Mouse (Mus musculus) liver, embryonic 15.5 days (tissue): ENCODE data around the gene Gxylt2. TPM values are rescaled to one million over a fixed set of nuclear protein-coding genes. Genes with fewer than 3 reads are reported as not detected.

Experiments
- ATAC-seq: fragments of 200-750 bp; cut with Nextera tagmentation; 2 replicates; pipeline ENCODE4 v1.8.0; 2017; ENCODE audit warnings: moderate number of reproducible peaks, mild to moderate bottlenecking, moderate library complexity; ENCODE audit not compliant: insufficient read depth
- H3K27ac ChIP-seq: fragments of 300-500 bp; sonication (generic); replicated peaks from 2 replicates; pipeline ENCODE4 v1.5.1; 2015; ENCODE audit warnings: mild to moderate bottlenecking, inconsistent platforms
- H3K27me3 ChIP-seq: fragments of 300-500 bp; sonication (generic); 2 replicates; pipeline ENCODE4 v1.6.1; 2015; ENCODE audit warnings: mild to moderate bottlenecking, inconsistent platforms
- H3K36me3 ChIP-seq: fragments of 300-500 bp; sonication (generic); replicated peaks from 2 replicates; pipeline ENCODE4 v1.6.1; 2015; ENCODE audit warnings: moderate library complexity, mild to moderate bottlenecking, inconsistent platforms
- H3K4me1 ChIP-seq: fragments of 300-500 bp; sonication (generic); replicated peaks from 2 replicates; pipeline ENCODE4 v1.6.1; 2015; ENCODE audit warnings: inconsistent platforms
- H3K4me2 ChIP-seq: fragments of 300-500 bp; sonication (generic); 2 replicates; pipeline ENCODE4 v1.6.1; 2015; ENCODE audit warnings: moderate library complexity, mild to moderate bottlenecking, inconsistent platforms
- H3K4me3 ChIP-seq: fragments of 300-500 bp; sonication (generic); replicated peaks from 2 replicates; pipeline ENCODE4 v1.5.1; 2015; ENCODE audit warnings: mild to moderate bottlenecking, inconsistent platforms
- H3K9ac ChIP-seq: fragments of 300-500 bp; sonication (generic); 2 replicates; pipeline ENCODE4 v1.6.1; 2015; ENCODE audit warnings: moderate library complexity, mild to moderate bottlenecking, inconsistent platforms
- H3K9me3 ChIP-seq: fragments of 300-500 bp; sonication (generic); replicated peaks from 2 replicates; pipeline ENCODE4 v1.6.1; 2016; ENCODE audit warnings: inconsistent platforms
- WGBS: fragments of 180-500 bp; shearing (Covaris S2); methylation state at CpG from one replicate; pipeline ENCODE4 v1.1.7; 2015; ENCODE audit warnings: mixed read lengths; ENCODE audit not compliant: insufficient replicate concordance; 5-methylcytosine and 5-hydroxymethylcytosine counted together
- polyA plus RNA-seq: library from polyadenylated mRNA; unstranded; fragments of >200 nt; fragmentation: Nextera tagmentation; extraction: Ambion mirVana; gene quantifications from 2 replicates; pipeline ENCODE4 v1.2.1, GENCODE M21; 2015

Gxylt2 gene
- polyA plus RNA-seq, 1 experiment from 2014 or later: 0.14 TPM

DNA sequence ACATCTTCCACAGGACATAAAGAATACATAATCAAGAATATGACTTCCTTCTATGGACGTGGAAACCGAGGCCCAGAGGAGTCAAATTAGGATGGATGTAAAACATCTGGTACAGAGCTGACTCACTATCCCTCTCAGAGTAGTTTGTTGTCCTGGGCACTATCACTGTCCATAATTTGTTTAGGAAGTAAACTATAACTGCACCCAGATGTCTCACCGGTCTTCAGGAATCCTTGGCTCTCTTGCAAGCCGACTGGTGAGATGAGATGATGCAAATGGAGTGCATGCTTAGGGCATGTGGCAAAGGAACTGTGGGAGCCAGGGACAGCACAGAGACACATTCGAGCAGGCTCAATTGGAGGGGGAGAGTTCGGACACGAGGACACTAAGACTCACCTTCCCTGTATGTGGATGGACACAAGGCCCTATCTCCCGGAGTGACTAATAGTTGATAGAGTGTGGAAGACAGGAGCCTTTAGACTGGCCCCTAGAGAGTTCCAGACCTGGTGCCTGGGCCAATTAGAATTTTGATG, 10.8 kb downstream of the Gxylt2 start:
- no peak for ATAC-seq

DNA sequence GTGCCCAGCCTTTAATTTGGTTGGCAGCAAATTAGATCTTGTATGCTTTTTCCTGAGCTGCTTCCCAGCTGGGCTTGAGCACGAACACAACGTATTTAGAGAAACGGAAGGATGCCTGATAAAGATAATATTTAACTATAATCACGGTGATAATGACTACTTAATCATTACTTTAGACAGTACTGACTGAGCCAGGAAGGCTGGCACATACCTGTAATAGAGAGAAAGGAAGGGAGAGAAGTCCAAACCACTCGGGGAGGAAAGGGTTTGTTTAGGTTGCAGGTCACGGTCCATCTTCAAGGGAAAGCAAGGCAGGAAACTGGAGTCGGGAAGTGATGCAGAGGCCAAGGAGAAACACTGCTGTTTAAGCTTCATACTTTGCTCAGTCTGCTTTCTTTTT, 11.6 kb downstream of the Gxylt2 start:
- Histone ChIP-seq H3K4me3 (no peak overlapping the region), H3K4me2 (no peak overlapping the region)
- WGBS: 50% methylated on average over 7 of the region's 7 CpGs

More for the DNA sequence above, 10.8 kb downstream of the Gxylt2 start:
- Histone ChIP-seq H3K9ac (no peak overlapping the region), H3K27me3 (no peaks in the 10 kb centered on the region), H3K27ac (no peak overlapping the region), H3K36me3 (no peaks in the 10 kb centered on the region), H3K9me3 (no peaks in the 10 kb centered on the region), H3K4me1 (no peaks in the 10 kb centered on the region), H3K4me2 (no peak overlapping the region), H3K4me3 (no peak overlapping the region)
- 71% methylated on average over 8 of the region's 8 CpGs for whole genome bisulfite sequencing

DNA sequence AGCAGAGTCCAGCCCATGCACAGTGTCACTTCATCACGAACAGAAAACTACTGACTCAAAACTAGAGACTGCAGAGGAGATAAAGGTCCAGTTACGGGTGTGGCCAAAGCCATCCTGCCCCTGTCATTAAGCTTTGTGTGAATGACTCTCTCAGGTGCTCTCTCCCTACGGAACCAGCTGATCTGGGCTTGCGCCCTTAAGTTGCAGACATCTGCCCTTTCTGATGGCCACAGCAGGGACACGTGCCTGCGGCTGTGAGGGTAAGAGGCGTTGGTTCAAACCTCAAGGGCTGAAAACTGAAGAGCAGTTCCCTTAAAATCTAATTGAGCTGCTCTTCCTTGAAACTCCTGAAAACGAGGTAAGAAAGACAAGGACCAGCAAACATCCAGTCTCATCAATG, 12.3 kb downstream of the Gxylt2 start:
- Histone ChIP-seq H3K9ac (no peak overlapping the region), H3K4me3 (no peak overlapping the region), H3K4me1 (no peaks in the 10 kb centered on the region), H3K4me2 (no peak overlapping the region), H3K36me3 (no peaks in the 10 kb centered on the region), H3K9me3 (no peaks in the 10 kb centered on the region), H3K27me3 (no peaks in the 10 kb centered on the region), H3K27ac (no peak overlapping the region)
- 54% methylated on average over 8 of the region's 8 CpGs for WGBS
- no peak for ATAC-seq

More for the DNA sequence above, 11.6 kb downstream of the Gxylt2 start:
- Histone ChIP-seq H3K9ac (no peak overlapping the region), H3K4me1 (no peaks in the 10 kb centered on the region), H3K9me3 (no peaks in the 10 kb centered on the region), H3K27me3 (no peaks in the 10 kb centered on the region), H3K36me3 (no peaks in the 10 kb centered on the region), H3K27ac (no peak overlapping the region)
- no peak for ATAC-seq

DNA sequence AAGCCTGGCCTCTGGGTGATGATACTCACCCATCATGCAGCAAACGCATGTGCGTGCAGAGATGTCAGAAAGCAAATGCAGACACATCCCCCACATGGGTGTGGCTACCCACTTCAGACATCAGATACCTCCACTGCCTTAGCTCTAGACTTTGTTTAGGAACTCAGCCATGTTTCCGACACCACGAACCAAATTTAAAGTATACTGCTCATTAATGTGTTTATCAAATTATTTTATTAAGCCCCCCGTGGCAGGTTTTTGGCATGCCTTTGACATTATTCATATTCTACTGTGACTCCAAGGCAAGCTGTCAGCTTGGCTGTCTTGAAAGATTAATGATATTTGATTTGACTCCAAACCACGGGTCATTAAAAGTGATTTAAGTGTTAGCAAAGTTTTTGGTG, 15.6 kb downstream of the Gxylt2 start:
- no peak overlapping the region for H3K9ac ChIP-seq
- no peaks in the 10 kb centered on the region for H3K27me3 ChIP-seq
- H3K27ac ChIP-seq: no peak overlapping the region
- no peak overlapping the region for H3K4me3 ChIP-seq
- no peaks in the 10 kb centered on the region for H3K9me3 ChIP-seq
- H3K4me2 ChIP-seq: no peak overlapping the region
- H3K36me3 ChIP-seq: no peaks in the 10 kb centered on the region
- H3K4me1 ChIP-seq: no peaks in the 10 kb centered on the region
- ATAC-seq: no peak
- 49% methylated on average over 6 of the region's 6 CpGs for WGBS

DNA sequence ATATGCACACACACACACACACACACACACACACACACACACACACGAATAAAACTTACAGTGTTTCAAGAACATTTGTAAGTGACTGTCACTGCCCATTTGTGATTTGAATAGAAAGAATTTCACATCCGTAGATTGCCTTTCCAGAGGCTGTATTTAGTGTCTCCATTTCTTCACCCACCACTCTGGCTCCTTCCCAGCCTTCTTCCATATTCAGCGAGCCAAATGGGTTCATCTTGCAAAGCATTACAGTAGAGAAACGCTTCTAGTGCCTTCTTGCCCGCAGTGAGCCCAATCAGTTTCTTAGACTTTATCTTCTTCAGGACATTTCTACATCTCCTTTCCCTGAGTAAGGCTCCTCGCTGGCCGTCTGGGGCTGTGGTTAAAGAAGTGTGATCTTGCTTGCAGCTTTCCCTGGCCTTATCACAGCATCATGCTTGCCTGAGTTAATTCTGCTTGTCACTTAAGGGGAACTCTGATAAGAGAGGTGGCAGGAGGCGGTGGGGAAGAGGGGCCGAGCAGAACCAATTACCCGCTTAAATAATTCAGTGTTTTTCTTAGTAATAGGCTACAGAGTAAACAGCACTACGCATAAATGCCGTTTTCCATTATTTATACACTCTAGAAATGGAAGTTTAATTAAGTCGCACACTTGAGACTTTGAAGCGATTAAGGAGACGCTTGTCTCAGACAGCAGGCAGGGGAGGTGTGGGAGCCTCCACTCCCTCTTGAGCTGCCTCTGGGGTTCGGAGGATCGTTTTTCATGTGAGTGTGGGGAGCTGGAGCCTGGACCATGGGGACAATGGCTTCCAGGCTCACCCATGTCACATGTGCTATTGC, 16.6 kb downstream of the Gxylt2 start:
- no peak for ATAC-seq
- H3K4me1 ChIP-seq: no peaks in the 10 kb centered on the region
- H3K9me3 ChIP-seq: no peaks in the 10 kb centered on the region
- no peak overlapping the region for H3K4me3 ChIP-seq
- H3K9ac ChIP-seq: no peak overlapping the region
- H3K4me2 ChIP-seq: no peak overlapping the region
- H3K27ac ChIP-seq: no peak overlapping the region
- no peaks in the 10 kb centered on the region for H3K36me3 ChIP-seq
- no peaks in the 10 kb centered on the region for H3K27me3 ChIP-seq
- WGBS: 21% methylated on average over 17 of the region's 17 CpGs

DNA sequence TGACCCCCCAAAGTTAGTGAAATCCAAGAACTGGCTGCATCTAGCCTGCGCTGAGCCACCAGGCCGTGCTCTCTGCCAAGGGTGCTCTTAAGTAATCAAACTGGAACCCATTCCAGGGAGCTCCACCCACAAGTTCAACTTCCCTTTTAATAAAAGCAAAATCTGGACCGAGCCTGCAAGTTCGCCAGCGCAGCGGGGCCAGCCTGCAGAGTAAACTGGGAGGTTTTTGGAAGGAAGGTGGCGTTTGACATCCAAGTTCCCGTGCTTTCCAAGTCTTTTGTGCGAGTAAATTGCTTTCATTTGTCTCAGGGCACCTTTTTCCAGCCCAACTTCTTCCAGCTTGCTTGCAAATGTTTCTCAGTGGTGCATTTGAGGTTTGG, 27.5 kb downstream of the Gxylt2 start:
- WGBS: 51% methylated on average over 9 of the region's 9 CpGs
- Histone ChIP-seq H3K4me1 (no peaks in the 10 kb centered on the region), H3K27ac (no peak overlapping the region), H3K36me3 (no peaks in the 10 kb centered on the region), H3K4me2 (no peak overlapping the region), H3K27me3 (no peaks in the 10 kb centered on the region), H3K9me3 (no peaks in the 10 kb centered on the region), H3K4me3 (no peak overlapping the region), H3K9ac (no peak overlapping the region)
- ATAC-seq: no peak

DNA sequence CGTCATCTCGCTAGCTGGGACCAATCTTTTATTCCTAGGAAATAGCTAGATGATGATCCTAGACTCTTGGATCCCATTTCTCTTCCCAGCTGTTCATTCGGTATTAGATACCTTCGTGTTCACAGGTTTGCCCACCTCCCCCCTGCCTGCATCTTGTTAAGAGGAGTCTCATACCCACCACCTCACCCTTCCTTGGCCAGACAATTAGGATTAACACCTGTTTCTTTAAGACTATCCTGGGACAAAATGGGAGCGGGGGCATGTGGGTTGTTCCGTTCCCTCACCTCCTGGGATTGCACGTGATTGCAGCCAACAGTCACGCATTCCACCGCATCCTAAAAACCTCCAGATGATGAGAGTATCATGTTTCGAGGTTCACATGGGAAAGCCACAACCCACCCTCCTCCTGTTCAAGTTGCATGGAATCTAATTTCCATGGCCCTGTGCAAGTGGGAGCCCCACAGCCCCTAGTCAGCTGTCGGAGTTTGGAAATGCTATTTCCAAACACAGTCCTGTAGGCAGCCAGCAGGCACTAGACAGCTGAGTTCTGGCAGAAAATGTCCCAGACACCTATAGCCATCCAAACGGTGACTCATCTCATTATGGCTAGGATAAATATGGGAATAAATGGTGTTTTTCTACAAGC, 28.0 kb downstream of the Gxylt2 start:
- Histone ChIP-seq H3K27me3 (no peaks in the 10 kb centered on the region), H3K27ac (no peak overlapping the region), H3K9me3 (no peaks in the 10 kb centered on the region), H3K4me2 (no peak overlapping the region), H3K4me1 (no peaks in the 10 kb centered on the region), H3K36me3 (no peaks in the 10 kb centered on the region), H3K4me3 (no peak overlapping the region), H3K9ac (no peak overlapping the region)
- 69% methylated on average over 12 of the region's 12 CpGs for WGBS
- no peak for ATAC-seq

DNA sequence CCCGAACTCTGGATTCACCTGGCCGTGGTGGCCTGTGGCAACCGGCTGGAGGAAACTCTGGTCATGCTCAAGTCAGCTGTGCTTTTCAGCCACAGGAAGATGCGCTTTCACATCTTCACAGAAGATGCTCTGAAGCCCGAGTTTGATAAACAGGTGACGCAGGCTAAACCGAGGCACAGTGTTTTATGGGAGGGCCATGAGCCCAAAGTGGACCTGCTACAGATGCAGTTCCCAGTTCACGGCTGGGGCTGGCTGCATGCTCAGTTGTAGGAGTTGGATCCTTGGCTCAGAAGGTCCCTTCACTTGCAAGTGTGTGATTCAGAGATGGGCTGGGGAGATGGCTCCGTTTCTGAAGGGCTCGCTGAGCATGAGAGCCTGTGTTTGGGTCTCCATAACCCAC, 28.7 kb downstream of the Gxylt2 start:
- no peak overlapping the region for H3K4me3 ChIP-seq
- no peaks in the 10 kb centered on the region for H3K27me3 ChIP-seq
- no peak overlapping the region for H3K4me2 ChIP-seq
- WGBS: 70% methylated on average over 10 of the region's 10 CpGs
- H3K36me3 ChIP-seq: no peaks in the 10 kb centered on the region
- no peak for ATAC-seq
- no peaks in the 10 kb centered on the region for H3K9me3 ChIP-seq
- H3K4me1 ChIP-seq: no peaks in the 10 kb centered on the region
- H3K9ac ChIP-seq: no peak overlapping the region
- no peak overlapping the region for H3K27ac ChIP-seq

DNA sequence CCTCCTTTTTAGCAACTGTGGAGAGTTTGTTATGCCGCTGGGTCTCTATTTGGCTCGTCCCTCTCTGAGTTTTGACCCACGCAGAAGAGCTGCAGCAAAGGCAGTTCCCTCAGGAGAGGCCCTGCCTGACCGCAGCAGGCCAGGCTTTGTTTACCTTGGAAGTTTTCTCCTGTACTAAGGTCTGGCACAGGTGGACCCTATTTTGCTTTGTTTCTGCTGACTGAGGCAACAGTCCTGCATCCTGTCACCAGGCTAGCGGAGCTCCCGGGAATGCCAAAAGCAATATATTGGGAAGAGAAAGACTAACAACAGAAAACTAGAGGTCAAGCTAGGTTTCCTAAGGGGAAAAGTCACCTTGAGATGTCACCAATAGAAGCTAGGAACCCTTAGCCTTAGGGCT, 29.8 kb downstream of the Gxylt2 start:
- no peak overlapping the region for H3K4me2 ChIP-seq
- ATAC-seq: no peak
- no peak overlapping the region for H3K9ac ChIP-seq
- H3K27me3 ChIP-seq: no peaks in the 10 kb centered on the region
- H3K4me3 ChIP-seq: no peak overlapping the region
- H3K27ac ChIP-seq: no peak overlapping the region
- no peaks in the 10 kb centered on the region for H3K36me3 ChIP-seq
- WGBS: 68% methylated on average over 6 of the region's 6 CpGs
- no peaks in the 10 kb centered on the region for H3K9me3 ChIP-seq
- no peaks in the 10 kb centered on the region for H3K4me1 ChIP-seq

DNA sequence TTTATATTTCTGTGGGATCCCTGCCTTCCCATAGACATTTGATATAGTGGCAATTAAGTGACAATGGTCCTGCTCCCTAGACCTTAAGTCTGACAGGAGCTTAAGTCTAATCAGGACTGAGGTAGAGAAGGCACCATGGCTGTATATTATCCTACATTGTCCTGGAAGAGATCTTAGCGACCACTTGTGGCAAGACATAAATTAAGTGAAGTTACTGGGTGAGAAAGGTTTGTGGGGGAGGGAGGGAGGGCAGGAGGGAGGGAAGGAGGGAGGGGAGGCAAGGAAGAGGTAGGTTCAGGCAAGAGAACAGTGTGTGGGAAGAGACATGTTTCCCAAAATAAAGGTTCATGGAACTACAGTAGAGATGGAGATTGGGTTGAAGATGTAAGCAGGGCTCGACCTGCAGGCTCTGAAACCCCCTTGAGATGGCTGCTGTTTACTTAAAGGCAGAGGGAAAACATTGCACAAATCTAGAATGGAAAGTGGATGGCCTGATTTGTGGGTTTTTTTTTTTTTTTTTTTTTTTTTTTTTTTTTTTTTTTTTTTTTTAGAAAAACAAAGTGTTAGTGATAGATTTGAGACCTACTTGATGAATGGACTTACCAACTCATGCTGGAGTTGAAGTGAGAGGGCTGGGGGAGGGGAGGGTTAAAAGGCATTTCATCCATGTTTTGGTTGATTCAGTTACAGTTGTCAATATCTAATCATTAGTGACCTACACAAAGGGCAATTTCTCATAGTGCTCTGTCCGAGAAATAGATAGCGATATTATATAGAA, 54.1 kb downstream of the Gxylt2 start:
- 58% methylated on average over 4 of the region's 4 CpGs for WGBS
- Histone ChIP-seq H3K27ac (no peak overlapping the region), H3K4me1 (no peaks in the 10 kb centered on the region), H3K9me3 (no peaks in the 10 kb centered on the region), H3K27me3 (no peaks in the 10 kb centered on the region), H3K4me2 (no peak overlapping the region), H3K9ac (no peak overlapping the region), H3K4me3 (no peak overlapping the region), H3K36me3 (no peaks in the 10 kb centered on the region)
- no peak for ATAC-seq

DNA sequence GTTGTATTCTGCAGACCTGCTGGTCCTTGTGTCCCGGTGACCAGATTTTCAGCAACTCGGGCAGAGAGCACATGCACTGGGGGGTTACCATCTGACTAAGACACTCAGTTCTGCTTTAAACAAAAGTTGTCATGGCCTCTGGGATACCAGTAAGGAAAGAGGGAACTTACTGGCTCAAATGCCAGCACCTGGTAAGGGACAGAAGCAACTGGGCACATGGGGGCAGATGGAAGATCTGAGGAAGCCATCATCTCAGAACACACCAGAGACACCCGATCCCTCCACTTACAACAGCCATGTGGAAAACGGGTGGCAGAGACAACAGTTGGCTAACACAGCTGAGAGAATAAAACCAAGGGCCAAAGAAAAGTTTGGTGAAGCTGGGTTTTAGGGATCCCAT, 63.2 kb downstream of the Gxylt2 start:
- Histone ChIP-seq H3K36me3 (no peaks in the 10 kb centered on the region), H3K27ac (no peak overlapping the region), H3K9ac (no peak overlapping the region), H3K9me3 (no peaks in the 10 kb centered on the region), H3K4me2 (no peak overlapping the region), H3K4me3 (no peak overlapping the region), H3K27me3 (no peaks in the 10 kb centered on the region), H3K4me1 (no peaks in the 10 kb centered on the region)
- 64% methylated on average over 4 of the region's 4 CpGs for WGBS
- no peak for ATAC-seq
